Mouse (Mus musculus): ENCODE results near the gene Tex12.

The Tex12 gene

DNA sequence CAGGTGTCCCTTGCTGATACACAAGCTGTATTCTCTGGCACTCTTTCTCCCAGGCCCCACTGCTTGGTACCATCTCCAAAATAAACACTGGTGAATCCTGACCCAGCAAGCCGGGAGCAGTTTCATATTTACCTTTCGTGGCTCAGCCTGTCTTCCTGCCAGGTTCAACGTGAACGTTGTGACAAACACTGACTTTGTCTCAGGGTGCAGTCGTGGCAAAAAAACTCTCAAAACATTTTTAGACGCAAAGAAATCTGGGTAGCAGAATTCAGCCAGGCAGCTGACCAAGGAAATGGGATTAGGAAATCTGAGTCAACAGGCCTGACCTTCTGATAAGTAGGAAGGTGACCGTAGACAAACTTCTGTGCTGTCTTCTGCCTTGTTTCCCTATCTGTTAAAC, 53.6 kb downstream of the Tex12 start:
- no peak for DNase-seq (ENCODE audit: low spot score)
